Mouse (Mus musculus): ENCODE data around the gene Brpf3.

- no peak for TF ChIP-seq POLR2A (IDR thresholded peaks at IDR 0.05; ENCODE audit: control insufficient read depth, extremely low read depth, insufficient read depth, low read length, poor library complexity)
- no peak for TF ChIP-seq CTCF (IDR thresholded peaks at IDR 0.05; ENCODE audit: borderline replicate concordance, control insufficient read depth, extremely low read depth, insufficient read depth, low read length, poor library complexity)
Observed at GRCm38 (mm10) chr17:28781290-28782045, 19.4 kb upstream of the Brpf3 start.

All from thymus, adult 2 months (tissue).